ENCODE assay signal across 26 mouse cellular contexts in the genomic region with DNA sequence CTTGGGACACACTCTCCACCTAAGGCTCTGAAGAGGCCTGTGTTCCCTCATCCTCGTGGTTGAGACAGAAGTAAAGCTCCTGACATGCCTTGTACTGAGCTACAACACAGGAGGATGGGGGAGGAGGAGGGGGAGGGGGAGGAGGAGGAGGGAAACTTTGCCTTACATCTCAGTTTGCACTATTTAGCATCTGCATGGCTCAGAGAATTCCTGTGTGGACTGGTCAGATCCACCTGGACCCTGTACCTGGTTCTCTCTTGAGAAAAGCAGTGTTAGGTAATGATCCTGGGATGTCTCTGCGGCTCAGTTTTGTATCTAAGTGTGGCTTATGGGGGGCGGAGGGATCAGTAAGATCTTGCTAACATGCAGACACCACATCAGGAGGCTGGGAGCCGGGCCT.
DNase-seq lines count a peak whose midpoint lies in the region; ATAC-seq and TF ChIP-seq lines count a peak whose summit lies in the region.
"Had no signal": no experiment of that assay in that cellular context is flagged by ENCODE, and none has a peak within 500 bp of the region (broad histone marks: within the 10 kb centered on the region; RNA-seq: fewer than 3 reads in every experiment).

No protein-coding gene starts in this region.

- no peak for TF ChIP-seq CTCF in testis, adult 2 months (IDR thresholded peaks at IDR 0.05; ENCODE audit: control insufficient read depth, insufficient read depth, insufficient replicate concordance, low read depth, low read length)

- no peak for DNase-seq in midbrain, embryonic 10.5 days (ENCODE audit: low spot score)
- no peak for DNase-seq in testis, postnatal 14 days (ENCODE audit: low spot score)
- DNase-seq in embryonic facial prominence, embryonic 10.5 days (ENCODE audit: low spot score), result no peak
- no peak for DNase-seq in heart, adult 9 months (ENCODE audit: low spot score in 2 of 2)
- DNase-seq in kidney, adult 9 months, result no peak
- DNase-seq: adrenal gland, postnatal 10 days; adrenal gland, postnatal 36 days; cerebellum, adult 18-20 months; cerebellum, adult 9-10 months; cerebellum, postnatal 14 days; forebrain, postnatal 0 days; gastrocnemius, adult 2 months; gastrocnemius, postnatal 14 days; heart, adult 11 months; heart, postnatal 10 days; heart, postnatal 36 days had no signal

- peaks cover 38% of the 10 kb centered on the region for H3K27me3 ChIP-seq in midbrain, embryonic 10.5 days (ENCODE audit: low read depth, poor library complexity, severe bottlenecking)
- no peaks in the 10 kb centered on the region for H3K27me3 ChIP-seq in midbrain, embryonic 15.5 days (replicated peaks)
- no peaks in the 10 kb centered on the region for H3K27me3 ChIP-seq in testis, adult 2 months (ENCODE audit: control insufficient read depth, insufficient read depth, low read length)
- H3K27me3 ChIP-seq in embryonic facial prominence, embryonic 10.5 days (replicated peaks; ENCODE audit: low read depth, poor library complexity, severe bottlenecking), result peaks cover 25% of the 10 kb centered on the region
- H3K27me3 ChIP-seq in stomach, embryonic 16.5 days (ENCODE audit: control insufficient read depth, insufficient read depth, low read length), result no peaks in the 10 kb centered on the region
- H3K27me3 ChIP-seq: embryonic facial prominence, embryonic 13.5 days; heart, embryonic 12.5 days; heart, embryonic 15.5 days; hindbrain, embryonic 15.5 days had no signal

- H3K36me3 ChIP-seq in midbrain, embryonic 10.5 days, result no peaks in the 10 kb centered on the region
- no peaks in the 10 kb centered on the region for H3K36me3 ChIP-seq in midbrain, embryonic 15.5 days (replicated peaks)
- no peaks in the 10 kb centered on the region for H3K36me3 ChIP-seq in testis, adult 2 months (ENCODE audit: control insufficient read depth, insufficient read depth, low read length)
- no peaks in the 10 kb centered on the region for H3K36me3 ChIP-seq in embryonic facial prominence, embryonic 10.5 days (replicated peaks)
- no peaks in the 10 kb centered on the region for H3K36me3 ChIP-seq in stomach, embryonic 16.5 days (ENCODE audit: control insufficient read depth, insufficient read depth, low read length)
- H3K36me3 ChIP-seq: embryonic facial prominence, embryonic 13.5 days; heart, embryonic 12.5 days; heart, embryonic 15.5 days; hindbrain, embryonic 15.5 days had no signal

- H3K9ac ChIP-seq in midbrain, embryonic 15.5 days, result no peak overlapping the region
- H3K9ac ChIP-seq in stomach, embryonic 16.5 days (ENCODE audit: low read length), result 0 out of 2 replicates have a peak overlapping the region, but pooled peaks have one; percentile 22
- H3K9ac ChIP-seq: embryonic facial prominence, embryonic 13.5 days; forebrain, embryonic 13.5 days; forebrain, postnatal 0 days; heart, embryonic 12.5 days; heart, embryonic 15.5 days; hindbrain, embryonic 15.5 days had no signal

- TF ChIP-seq POLR2A in testis, adult 2 months (IDR thresholded peaks at IDR 0.05; ENCODE audit: control insufficient read depth, low read depth, low read length), result no peak

- 0 out of 2 replicates have a peak overlapping the region, but pooled peaks have one; percentile 39 for H3K27ac ChIP-seq in midbrain, embryonic 10.5 days (replicated peaks)
- H3K27ac ChIP-seq in midbrain, embryonic 15.5 days, result no peak overlapping the region
- no peak overlapping the region for H3K27ac ChIP-seq in testis, adult 2 months (ENCODE audit: control insufficient read depth, insufficient read depth, low read depth, low read length)
- H3K27ac ChIP-seq in embryonic facial prominence, embryonic 10.5 days (replicated peaks), result 0 out of 2 replicates have a peak overlapping the region, but pooled peaks have one; percentile 8
- H3K27ac ChIP-seq in stomach, embryonic 16.5 days (ENCODE audit: low read length), result no peak overlapping the region
- H3K27ac ChIP-seq: embryonic facial prominence, embryonic 13.5 days; gastrocnemius, adult 2 months; heart, embryonic 15.5 days; hindbrain, embryonic 15.5 days had no signal

- H3K4me2 ChIP-seq in midbrain, embryonic 15.5 days, result no peak overlapping the region
- no peak overlapping the region for H3K4me2 ChIP-seq in stomach, embryonic 16.5 days (ENCODE audit: low read depth, low read length)
- H3K4me2 ChIP-seq: heart, embryonic 12.5 days; heart, embryonic 15.5 days; hindbrain, embryonic 15.5 days had no signal

- H3K4me1 ChIP-seq in midbrain, embryonic 10.5 days, result peaks cover 57% of the 10 kb centered on the region
- H3K4me1 ChIP-seq in midbrain, embryonic 15.5 days, result peaks cover 22% of the 10 kb centered on the region
- H3K4me1 ChIP-seq in testis, adult 2 months (ENCODE audit: control insufficient read depth, insufficient read depth, low read length), result no peaks in the 10 kb centered on the region
- peaks cover 71% of the 10 kb centered on the region for H3K4me1 ChIP-seq in embryonic facial prominence, embryonic 10.5 days
- peaks cover 22% of the 10 kb centered on the region for H3K4me1 ChIP-seq in stomach, embryonic 16.5 days (ENCODE audit: control insufficient read depth, insufficient read depth, low read length)

- H3K9me3 ChIP-seq in midbrain, embryonic 10.5 days (replicated peaks), result peaks cover 3% of the 10 kb centered on the region; the same call in 1 of the 2 replicates
- H3K9me3 ChIP-seq in midbrain, embryonic 15.5 days, result no peaks in the 10 kb centered on the region
- no peaks in the 10 kb centered on the region for H3K9me3 ChIP-seq in embryonic facial prominence, embryonic 10.5 days
- H3K9me3 ChIP-seq in stomach, embryonic 16.5 days (replicated peaks; ENCODE audit: control insufficient read depth, low read length), result peaks cover 3% of the 10 kb centered on the region; the same call in 1 of the 2 replicates
- H3K9me3 ChIP-seq: embryonic facial prominence, embryonic 13.5 days; forebrain, embryonic 13.5 days; heart, embryonic 12.5 days; heart, embryonic 15.5 days; hindbrain, embryonic 15.5 days had no signal

- ATAC-seq in midbrain, embryonic 15.5 days (replicated peaks), result no peak
- ATAC-seq in stomach, embryonic 16.5 days (ENCODE audit: insufficient read depth, low FRiP score), result no peak
- ATAC-seq: CD4-positive, CD25-positive, alpha-beta regulatory T cell, adult 4 months; forebrain, embryonic 13.5 days; forebrain, postnatal 0 days had no signal

- no peak overlapping the region for H3K4me3 ChIP-seq in midbrain, embryonic 10.5 days
- H3K4me3 ChIP-seq in midbrain, embryonic 15.5 days, result no peak overlapping the region
- peak overlapping the region; percentile 43 for H3K4me3 ChIP-seq in testis, adult 2 months (ENCODE audit: control insufficient read depth, low read depth, low read length)
- no peak overlapping the region for H3K4me3 ChIP-seq in embryonic facial prominence, embryonic 10.5 days
- no peak overlapping the region for H3K4me3 ChIP-seq in stomach, embryonic 16.5 days (replicated peaks; ENCODE audit: low read length)
- H3K4me3 ChIP-seq: embryonic facial prominence, embryonic 13.5 days; erythroblast, embryonic 14.5 days; forebrain, embryonic 13.5 days; gastrocnemius, adult 2 months; heart, embryonic 12.5 days; heart, embryonic 15.5 days; hindbrain, embryonic 15.5 days had no signal

- 58% methylated on average over 4 of the region's 4 CpGs for WGBS in midbrain, embryonic 10.5 days
- WGBS in midbrain, embryonic 15.5 days, result 58% methylated on average over 4 of the region's 4 CpGs
- 61% methylated on average over 4 of the region's 4 CpGs for WGBS in embryonic facial prominence, embryonic 10.5 days
- 71% methylated on average over 4 of the region's 4 CpGs for WGBS in stomach, embryonic 16.5 days

Comparison
In these comparisons a context has a peak if more than half of its experiments do, and no peak if none do; other contexts are left out.
1. H3K27ac ChIP-seq: peak in midbrain, embryonic 10.5 days (single experiment) and embryonic facial prominence, embryonic 10.5 days (single experiment); none in midbrain, embryonic 15.5 days (single experiment), testis, adult 2 months (single experiment) and stomach, embryonic 16.5 days (single experiment).